Mouse (Mus musculus) skeletal muscle tissue, adult 2 months (tissue): Measurements from ENCODE around the gene Pofut2.

Source experiments
- DNase-seq: peaks from one replicate; pipeline ENCODE4 v3.0.0-alpha.2; 2012; ENCODE audit warnings: low read depth, low spot score

Pofut2 gene

DNA sequence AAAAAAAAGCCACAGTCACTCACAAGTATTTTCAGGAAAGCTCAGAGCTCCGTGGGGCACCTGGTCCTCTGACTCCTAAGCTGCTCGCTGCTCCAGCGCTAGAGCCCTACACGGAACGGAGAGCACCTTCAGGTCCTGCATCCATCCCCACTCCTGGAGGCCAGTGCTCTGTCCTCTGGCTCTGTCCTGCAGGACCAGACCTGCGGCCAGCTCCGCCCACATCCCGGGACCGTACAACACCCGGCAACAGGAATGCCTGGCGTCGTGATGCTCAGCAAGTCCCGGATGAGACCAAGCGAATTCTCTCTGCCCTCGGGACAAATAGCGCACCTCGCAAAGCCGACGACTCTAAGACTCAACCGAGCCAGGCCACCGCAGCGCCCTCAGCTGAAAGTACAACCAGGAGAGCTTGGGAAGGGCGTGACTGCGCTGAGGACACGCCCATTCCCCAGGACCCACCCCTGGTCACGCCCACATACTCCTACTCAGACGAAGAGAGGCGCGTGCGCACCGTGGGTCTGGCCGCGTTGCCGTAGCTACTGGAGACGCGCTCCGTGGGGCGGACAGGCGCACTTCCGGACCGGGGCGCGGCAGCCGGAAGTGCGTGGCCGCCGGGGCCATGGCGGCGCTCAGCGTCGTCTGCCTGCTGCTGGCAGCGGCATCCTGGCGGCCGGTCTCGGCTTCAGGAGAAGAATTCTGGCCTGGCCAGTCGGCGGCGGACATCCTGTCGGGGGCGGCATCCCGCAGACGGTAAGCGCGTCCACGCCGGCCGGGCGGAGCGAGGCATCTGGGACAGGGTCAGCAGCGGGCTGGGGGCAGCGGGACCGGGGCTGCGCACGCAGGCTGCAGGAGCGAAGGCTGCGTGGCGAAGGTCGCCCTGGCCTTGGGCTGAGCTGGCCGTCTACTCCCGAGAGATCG lies at the start of gene Pofut2:
Gene Pofut2, plus strand, starts transcription at position 515 of the 918 bp plus-strand sequence.
- peak; percentile 98 for DNase-seq

DNA sequence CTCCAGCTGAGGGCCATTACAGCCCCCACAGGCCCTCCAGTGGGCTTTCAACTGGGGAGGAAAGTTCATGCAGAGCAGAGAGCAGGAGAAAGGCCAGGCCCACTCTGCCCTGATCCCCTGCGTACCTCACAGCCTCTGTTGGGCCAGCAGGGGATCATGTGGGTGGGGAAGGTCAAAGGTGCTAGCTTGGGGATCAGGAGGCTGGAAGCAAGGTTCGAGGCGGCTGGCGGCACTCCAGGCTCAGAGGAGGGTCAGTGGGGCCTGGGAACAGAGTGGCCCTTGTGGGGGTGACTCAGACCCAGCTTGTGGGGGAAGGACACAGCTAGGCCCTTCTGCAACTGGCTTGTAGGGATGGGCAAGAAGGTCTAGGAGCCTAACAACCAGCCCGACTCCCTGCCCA lies 49.8 kb upstream of the Pofut2 start:
- no peak for DNase-seq

DNA sequence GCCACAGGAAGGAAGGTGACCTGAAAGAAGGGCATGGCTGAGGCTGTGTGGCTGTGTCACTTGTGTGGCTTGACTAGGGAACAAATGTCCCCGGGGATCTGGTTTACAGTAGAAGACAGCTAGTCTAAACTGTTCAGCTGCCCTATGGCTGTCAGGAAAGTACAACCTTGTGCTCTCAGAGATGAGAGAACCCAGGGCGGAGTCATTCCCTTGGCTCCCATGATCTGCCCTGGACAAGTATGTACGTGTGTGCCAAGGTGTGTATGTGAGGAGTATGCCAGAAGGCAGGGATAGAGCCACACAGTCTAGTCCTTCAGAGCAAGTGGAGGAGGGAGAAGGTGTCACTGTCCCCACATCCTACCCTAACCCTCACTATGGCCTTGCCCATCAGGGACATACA lies 48.4 kb upstream of the Pofut2 start:
- no peak for DNase-seq

DNA sequence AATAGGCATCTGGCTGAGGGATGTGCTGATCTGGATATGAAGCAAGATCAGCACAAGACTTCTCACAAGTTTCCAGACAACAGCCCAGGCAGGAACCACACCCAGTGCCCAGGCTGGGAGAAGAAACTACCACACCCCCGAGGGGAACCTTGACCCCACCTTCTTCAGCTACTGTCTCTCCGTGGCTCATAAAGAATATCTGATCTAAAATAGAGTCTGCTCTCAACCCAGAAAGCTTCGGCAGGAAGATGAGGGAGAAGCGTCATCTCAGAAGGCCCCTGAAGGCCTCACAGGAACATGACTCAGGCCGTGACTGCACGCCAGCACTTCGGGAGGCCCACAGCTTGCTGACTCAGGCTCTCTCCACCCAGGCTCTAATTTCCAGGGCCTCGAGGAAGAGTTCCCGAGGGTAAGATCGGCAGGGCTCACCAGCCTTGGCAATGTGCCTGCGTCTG lies 47.9 kb upstream of the Pofut2 start:
- DNase-seq = peak; percentile 89

DNA sequence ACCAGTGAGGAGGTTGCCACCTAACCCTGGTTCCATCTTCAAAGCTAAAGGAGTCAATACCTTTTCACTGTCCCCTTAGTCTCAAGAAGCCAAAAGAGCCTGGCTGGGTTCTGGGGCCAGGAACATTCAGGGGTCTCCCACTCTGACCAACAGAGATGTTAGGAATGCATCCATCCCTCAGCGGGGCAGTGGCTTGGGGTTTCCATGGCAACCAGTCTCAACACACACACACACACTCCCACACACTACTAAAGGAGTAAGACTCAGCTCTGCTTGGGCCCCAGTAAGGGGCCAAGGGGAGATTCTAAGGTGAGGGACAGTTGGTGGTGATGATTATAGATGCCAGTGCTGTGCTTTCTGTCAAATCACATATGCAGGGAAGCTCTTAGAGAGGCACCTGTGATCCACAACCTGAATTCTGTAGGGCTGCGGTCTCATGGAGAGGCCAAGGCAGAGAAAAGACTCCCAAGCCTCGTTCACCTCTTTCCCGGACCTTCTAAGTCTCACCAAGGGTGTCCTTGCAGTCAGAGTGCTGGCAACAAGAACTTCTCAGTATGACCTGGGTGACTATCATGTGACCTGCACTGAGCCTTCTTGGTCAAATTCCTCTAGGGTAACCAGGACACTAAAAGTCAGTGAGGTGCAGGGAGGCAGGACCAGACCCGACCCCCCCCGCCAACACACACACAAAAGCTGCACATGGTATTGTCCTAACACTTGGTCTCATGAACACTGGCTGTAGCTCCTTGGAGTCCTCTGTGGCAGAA lies 46.5 kb upstream of the Pofut2 start:
- no peak for DNase-seq

DNA sequence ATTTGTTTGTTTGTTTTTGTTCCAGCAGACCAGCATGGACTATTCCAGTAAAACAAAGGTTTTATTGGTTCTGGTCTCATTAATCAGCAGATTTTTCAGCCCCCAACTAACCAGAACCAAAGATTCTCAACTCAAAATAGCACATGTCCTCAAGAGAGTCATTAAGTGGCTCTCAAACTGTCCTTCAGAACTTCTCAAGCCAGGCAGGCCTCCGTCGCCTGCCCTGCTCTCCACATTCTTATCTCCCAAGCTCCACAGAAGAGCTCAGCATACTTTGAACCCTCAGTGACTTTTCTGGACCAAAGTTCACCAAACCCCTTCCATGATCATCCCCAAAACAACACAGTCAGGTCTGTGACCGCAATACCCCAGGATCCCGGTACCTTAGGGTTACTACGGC lies 45.5 kb upstream of the Pofut2 start:
- DNase-seq = no peak

DNA sequence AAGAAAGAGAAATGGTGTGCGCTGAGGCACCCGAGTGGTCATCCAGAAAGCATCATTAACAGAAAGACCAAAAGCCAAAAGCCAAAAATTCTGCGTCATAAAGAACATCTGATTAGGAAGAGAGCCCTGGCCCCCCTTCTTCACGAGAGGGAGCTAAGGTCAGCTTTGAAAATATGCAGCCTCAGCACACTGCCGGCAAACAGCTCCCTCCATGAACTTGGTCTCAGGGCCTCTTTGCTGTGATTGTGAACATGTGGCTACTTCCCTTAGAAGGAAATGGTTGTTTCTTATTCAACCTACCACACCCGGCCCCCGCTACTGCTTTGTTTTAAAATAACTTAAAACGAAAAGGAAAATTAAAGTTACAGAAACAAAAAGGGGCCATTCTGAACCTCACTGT lies 44.4 kb upstream of the Pofut2 start:
- no peak for DNase-seq

DNA sequence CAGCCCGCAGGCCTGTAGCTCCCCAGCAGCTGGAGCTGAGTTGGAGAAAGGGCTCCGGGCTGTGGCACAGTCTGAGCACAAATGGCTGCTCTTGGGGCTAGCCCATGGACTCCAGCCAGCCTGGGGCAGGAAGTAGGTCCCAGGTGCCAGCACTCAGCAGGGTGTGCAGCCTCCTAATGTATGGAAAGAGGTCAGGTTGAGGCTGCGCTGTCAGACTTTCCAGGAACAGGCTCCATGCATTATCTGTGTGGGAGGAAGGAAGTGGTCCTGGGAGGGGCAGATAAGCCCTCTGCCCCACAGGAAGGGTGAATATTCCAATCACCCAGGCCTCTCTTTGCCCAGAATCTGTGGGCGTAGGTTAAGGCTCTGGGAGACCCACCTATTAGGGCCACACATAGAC lies 43.4 kb upstream of the Pofut2 start:
- DNase-seq = no peak

DNA sequence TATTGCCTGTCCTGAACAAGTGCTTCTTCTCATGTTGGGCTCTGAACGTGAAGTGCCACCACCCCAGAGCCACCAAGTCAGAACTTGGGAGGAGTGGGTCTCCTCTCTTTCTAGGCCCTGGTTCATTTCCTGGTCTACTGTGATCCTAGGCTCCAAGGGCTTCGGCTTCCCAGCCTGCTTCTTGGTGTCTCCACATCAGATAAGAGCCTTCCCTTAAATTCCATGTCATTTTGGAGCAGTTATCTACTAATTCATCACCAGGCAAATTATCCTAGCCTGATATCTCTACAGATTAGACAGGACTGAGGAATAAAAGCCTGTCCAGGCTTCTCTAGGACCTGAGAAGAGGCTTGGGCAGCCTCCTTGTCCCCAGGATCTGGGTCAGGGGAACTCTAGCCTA lies 42.7 kb upstream of the Pofut2 start:
- no peak for DNase-seq

DNA sequence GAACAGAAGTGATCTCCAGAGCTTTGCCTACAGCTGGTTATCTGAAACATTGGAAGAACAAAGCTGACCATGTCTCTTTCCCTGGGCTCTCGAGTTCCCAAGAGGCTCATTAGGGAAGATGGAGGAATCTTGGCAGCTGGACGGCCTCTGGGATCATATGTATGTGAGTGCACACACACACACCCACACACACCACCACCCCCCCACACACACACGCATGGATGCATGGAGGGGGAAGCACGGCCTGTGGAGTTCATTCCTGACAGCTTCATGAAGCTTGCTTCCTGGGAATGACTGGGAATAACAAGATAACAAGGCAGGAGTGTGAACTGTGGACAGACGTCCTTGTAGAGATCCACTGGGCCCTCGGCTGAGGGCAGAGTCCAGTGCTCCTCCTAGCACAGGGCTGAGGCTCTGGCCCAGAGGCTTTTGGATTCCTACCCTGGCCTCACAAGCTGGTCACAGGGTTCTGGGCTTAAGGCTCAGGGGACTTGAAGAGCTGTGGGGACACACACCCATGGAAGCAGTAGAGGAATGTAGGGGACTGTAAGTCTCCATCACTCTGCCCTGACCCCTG lies 41.8 kb upstream of the Pofut2 start:
- DNase-seq = no peak

DNA sequence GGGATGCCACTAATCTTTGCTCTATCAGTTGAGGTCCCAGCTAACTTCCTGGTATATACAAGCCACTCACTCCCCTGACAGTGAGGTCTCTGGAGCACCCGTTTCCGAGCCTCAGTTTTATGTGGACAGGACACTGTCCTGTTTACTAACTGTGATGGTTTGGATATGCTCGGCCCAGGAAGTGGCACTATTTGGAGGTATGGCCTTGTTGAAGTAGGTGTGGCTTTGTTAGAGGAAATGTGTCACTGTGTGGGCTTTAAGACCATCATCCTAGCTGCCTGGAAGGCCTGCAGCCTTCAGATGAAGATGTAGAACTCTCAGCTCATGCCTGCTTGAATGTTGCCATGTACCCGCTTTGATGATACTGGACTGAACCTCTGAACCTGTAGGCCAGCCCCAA lies 41.0 kb upstream of the Pofut2 start:
- DNase-seq = no peak

DNA sequence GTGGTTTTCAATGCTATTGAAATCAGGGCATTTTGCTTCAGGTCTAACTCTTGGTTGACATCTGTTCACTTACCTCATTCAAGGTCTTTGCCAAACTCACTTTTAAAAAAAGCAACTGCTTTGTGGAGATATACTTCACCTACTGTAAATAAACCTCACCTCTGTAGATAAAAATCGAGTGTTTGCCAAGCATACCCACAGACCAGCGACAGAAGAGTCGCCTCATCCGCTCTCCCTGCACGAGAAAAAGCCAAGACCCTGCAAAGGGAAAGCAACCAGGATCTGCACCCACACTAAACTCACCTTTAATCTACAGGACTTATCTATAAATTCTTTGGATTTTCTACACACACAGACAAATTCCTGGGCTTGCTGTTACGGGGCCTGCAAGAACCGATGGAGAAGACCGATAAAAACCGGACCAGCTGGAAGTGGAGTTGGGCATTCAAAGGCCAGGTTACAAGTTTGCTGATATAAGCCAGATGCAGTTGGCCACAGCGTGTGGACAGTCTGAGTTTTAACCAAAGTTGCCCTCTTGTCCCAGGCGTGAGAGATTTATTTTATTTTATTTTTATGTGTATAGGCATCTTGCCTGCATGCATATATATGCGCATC lies 39.5 kb upstream of the Pofut2 start:
- DNase-seq = no peak

DNA sequence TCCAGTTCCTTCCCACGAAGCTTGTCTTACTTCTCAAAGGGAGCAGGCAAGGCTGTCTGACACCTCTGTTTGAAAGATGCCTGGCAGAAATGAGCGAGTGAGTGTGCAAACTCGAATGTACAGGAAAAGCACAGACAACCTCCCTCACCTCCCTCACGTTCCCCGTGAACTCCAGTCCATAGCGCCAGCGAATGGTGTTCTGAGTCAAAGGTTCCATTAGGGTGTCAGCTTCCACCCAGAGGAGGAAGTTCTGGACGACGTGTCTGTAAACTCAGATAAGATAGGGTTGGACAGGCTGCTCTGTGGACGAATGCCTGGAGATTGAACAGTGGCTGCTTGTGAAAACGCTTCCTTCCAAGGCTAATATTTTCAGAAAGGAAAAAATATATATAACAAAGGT lies 37.9 kb upstream of the Pofut2 start:
- DNase-seq = no peak

DNA sequence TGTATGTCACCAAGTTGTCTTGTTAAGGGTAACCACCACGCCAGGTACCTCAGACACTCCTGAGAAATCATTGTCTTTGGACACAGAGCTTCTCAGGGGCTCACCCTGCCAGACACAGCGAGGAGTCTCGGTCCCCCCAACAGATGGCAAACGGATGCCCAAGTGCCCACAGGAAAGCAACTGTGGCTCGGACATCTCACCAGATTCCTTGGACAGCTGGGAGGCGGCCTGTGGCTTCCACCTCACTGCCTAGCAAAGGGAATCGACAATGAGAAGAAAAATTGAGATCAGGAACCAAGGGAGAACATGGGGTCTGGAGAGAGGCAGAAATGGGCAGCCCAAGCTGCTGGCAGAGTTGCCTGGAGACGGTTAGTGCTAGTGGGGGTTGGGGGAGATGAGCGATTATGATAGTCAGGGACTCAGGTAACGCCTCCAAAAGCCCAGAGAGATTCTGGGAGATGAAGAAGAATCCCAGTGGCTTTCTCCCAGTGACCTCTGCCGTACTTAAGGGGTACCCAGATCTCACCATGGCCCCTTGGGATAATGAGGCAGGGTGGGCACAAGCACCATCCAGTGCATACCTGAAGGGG lies 36.0 kb upstream of the Pofut2 start:
- no peak for DNase-seq

DNA sequence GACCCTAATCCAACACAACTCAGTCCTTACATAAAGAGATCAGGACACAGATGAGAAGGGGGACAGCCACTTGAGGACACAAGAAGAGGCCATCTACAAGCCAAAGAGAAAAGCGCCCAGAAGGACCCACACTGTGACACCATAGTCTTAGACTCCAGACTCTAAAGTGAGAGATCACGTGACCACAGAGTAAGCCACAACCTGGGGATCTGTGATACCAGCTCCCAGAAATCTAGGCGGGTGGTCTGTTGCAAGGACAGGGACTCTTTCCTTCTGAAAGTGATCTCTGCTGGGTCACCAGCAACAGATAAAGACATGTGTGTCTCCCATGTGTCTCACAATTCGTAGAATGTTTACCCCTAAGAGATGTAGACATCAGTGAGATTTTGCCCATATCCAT lies 34.6 kb upstream of the Pofut2 start:
- DNase-seq = no peak

DNA sequence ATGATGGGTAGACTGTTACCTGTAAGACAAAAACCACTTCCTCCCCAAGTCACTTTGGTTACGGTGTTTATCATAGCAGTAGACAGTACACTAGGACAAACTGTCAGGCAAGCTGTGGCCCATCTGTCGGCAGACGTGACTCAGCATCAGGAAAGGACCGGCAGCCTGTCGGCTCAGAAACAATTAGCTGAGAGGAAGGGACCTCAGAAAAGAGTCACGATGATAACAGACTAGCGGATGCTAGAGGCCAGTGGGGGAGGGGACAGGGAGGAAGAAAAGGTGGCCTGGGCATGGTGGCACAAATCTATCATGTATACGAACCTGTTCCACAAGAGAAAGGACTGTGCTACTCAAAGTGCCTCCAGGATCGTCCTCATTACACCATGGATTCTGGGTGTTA lies 33.6 kb upstream of the Pofut2 start:
- no peak for DNase-seq

DNA sequence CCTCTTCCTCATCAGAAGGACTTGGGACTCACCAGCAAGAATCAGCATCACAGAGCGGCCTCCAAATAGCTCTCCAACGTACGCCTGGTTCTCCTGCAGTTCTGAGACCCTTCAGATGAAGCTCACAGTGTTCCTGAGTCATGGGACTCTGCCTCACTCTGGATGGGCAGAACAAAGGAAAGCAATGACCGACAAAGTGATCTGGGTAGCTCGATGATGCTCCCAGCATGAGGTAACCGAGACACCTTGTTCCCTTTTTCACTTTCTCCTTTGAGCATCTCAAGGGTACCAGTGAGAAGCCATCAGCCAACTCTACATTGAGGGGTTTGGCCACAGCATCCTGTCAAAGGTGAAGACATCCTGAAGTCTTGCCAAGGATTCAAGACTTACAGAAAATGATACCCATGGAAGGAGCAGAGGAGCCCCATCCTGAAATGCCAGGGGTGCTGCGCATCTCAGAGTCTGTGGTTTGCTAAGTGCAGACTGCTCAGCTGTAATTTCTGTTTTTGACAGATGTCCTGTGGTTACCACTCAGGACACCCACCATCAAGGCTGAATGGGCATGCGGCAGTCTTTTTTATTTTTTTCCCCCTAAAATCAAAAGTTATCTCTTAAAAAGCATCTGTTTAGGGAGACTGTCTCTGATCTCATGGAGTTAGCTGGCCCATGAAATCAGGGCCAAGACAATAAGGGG lies 32.9 kb upstream of the Pofut2 start:
- no peak for DNase-seq

DNA sequence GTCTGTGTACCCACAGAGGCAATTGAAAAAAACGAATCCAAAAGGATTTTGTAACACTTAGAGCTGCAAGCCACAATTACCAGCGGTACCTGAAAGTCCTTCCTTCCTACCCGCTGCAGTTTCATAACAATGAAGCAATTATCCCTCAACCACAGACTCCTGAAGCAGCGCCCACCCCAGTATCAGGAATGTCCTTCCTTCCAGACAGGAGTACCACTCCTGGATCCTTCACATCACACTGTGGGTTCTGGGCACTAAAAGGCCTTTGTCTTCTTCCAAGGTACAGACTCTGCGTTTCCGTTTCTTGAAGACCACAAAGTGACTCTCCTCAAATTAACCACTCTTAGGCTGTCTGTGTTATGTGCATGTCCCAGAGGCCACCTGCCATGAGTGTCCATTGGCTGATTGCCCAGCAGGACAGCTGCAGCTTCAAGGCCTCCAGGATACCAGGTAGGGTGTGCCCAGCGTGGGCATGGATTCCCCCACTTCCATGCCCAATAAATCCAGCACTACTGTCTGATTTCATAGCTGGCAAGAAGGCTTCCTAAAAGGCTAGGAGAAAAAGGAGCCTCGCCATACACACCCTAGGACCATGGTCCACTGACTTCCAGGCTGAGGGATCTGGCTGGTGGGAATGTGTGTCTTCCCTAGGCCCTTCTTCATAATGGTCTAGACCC lies 32.2 kb upstream of the Pofut2 start:
- DNase-seq = no peak

DNA sequence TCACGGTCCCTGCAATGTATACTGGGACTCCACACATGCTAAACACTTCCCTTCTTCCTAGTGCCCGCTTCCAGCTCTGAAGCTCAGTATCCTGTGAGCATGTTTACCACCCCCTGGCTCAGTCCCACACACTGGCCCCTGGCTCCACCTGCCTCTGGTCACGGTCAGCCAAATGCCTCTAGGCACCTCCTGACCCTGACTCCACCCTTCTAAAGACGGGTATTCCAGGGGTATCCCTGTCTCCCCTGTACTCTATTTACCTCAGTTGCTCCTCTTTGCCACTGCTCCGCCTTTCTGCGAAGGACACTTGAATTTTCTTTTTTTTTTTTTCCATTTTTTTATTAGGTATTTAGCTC lies 31.7 kb upstream of the Pofut2 start:
- no peak for DNase-seq
